Mouse (Mus musculus) spleen, adult 2 months (tissue): ENCODE measurements at regions not wholly inside any gene's neighbourhood (a gene's known extent, or its start where the extent isn't known, plus 50 kb on each side); places are given as distances from the start of the nearest gene placed in this dataset.

Source experiments
- CTCF ChIP-seq: fragments of 200-500 bp; IDR thresholded peaks from 2 replicates; pipeline ENCODE4 v1.5.1; 2011; ENCODE audit warnings: mild to moderate bottlenecking, inconsistent platforms; ENCODE audit not compliant: insufficient read depth, insufficient read length, insufficient replicate concordance; ENCODE audit errors: extremely low read depth
- POLR2A ChIP-seq: fragments of 200-500 bp; IDR thresholded peaks from 2 replicates; pipeline ENCODE4 v1.6.1; 2011; ENCODE audit warnings: low read depth, low read length, inconsistent platforms

DNA sequence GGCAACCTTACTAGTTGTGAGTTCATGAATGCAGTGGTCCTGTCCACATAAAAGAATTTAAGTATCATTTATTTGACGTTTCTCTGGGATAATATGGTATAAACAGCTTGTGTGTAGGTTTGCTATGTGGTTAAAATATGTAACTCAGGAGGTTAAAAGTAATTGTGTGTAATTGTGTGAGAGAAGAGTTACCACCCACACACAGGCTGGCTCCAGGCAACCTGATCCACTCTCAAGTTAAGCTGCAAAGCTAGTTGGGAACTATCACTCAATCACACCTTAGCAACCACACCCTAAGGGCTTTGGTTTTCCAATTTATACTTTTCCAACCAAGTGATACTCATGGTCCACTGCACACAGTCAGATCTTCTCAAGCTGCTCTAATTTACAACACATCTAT, 157.5 kb downstream of the Arl4a start:
- TF ChIP-seq POLR2A (no peak), CTCF (no peak)
